Mouse (Mus musculus): ENCODE measurements at regions not wholly inside any gene's neighbourhood (a gene's known extent, or its start where the extent isn't known, plus 50 kb on each side); places are given as distances from the start of the nearest gene placed in this dataset.

DNA sequence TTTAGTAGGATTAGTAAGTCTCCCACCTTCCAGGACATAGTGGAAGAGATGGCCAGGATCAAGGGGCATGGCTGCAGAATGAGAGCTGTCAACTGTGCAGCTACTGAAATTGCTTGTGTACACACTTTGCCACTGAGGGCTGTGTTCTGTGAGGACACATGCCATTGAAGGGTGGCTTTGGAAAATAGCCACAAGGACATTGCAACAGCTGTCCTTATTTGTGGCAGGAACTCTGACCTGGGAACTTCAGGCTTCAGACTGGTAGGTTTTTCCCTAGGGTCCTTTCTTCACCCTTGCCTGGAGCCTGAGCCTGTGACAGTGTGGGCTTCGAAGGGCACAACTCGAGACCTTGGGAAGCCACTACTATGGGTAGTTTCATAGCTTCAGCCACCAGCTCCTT, 64.2 kb upstream of the Ywhaq start:
- no peak for DNase-seq (ENCODE audit: low read depth, low spot score)

DNA sequence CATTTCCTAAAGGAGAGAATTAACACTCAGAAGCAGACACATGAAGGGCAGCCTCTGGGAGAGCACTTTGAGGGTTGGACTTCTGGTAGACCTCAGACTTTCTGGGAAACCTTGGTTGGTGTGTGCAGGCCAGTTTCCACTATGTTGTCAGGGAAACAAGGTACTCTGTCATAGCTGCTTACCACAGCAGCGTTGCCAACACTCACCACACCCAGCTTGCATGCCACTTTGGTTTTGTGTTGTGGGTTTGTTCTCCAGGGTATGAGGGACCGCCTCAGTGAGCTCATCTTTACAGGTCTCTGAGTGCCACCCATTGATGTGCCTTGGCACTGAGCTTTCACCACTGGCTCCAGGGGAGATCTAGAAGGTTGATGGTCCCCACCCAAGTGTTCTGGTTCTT, 62.8 kb upstream of the Ywhaq start:
- no peak for DNase-seq (ENCODE audit: low read depth, low spot score)

DNA sequence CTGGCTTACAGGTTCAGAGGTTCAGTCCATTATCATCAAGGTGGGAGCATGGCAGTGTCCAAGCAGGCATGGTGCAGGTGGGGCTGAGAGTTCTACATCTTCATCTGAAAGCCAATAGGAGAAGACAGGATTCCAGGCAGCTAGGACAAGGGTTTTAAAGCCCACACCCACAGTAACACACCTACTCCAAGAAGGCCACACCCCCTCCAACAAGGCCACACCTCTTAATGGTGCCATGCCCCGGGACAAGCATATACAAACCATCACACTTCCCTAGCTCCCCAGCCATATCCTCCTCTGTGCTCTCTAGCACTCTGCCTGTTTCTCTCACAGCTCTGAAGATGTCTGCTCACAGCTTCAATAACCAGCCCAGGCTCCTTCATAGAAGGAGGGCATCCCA, 61.8 kb upstream of the Ywhaq start:
- no peak for DNase-seq (ENCODE audit: low read depth, low spot score)

DNA sequence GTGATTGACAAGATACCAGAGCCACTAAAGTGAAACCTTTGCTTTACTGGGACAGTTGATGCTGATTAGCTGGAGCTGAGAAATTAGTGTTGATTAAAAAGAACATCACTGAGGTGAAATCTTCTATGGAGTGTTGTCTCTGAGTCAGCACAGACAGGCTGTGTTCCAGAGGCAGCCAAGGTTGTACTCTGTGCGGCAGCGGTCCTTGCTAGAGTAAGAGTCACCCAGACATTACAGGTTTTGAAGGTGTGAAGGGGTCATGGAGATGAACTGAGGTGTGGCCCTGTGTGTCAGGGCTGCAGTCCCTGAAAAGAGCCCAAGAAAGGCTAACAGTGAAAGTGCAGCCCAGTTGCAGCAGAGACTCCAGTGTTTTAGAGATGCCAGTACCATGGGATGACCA, 59.1 kb upstream of the Ywhaq start:
- no peak for DNase-seq (ENCODE audit: low read depth, low spot score)

DNA sequence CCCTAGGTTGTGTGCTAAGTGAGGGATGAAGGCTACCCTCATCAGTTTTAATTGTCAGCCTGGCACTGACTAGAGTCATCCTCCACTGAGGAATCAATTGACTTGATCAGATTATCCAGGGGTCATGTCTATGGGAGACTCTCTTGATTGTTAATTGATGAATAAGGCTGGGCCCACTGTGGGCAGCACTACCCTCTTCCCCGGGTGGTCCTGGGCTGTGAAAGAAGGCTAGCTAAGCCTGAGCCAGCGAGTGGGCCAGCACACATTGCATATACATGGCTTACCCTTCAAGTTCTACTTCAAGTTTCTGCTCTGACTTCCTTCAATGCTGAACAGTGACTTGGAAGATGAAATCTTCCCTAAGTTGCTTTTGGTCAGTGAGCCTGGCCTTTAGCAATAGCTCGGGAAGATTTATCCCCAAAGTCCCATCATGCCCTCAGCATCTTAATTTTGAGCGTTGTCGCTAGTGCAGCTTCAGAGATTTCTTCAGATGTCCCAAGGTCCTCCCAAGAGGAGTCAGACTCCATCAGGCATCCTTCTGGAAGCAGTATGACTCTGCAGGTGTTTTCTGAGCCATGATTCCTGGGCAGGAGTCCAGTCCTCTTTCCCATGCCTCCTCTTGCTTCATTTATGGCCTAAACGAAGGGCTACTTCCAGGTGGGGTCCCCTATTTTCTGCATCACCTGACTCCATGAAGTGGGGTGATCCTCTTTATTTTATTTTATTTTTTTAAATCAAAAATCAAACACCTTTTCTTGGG, 55.7 kb upstream of the Ywhaq start:
- DNase-seq (ENCODE audit: low read depth, low spot score), result no peak

DNA sequence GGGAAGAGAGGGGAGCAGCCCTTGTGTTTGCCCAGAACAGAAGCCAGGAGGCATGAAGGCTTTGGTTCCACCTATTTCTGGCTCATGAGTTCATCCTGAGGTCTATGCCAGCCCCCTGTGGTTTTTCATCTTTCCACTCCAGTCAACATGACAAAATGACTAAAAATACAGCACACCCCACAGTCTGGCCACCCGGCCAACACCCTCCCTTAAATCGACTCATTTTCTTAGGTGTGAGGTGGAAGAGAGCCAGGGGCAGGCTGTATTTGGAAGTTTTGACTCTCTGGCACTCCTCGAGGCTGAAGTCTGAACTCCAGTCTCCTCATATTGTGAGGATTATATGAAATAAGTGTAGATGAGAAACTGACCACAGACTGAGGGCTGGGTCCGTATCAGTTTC, 55.0 kb upstream of the Ywhaq start:
- DNase-seq (ENCODE audit: low read depth, low spot score), result no peak

DNA sequence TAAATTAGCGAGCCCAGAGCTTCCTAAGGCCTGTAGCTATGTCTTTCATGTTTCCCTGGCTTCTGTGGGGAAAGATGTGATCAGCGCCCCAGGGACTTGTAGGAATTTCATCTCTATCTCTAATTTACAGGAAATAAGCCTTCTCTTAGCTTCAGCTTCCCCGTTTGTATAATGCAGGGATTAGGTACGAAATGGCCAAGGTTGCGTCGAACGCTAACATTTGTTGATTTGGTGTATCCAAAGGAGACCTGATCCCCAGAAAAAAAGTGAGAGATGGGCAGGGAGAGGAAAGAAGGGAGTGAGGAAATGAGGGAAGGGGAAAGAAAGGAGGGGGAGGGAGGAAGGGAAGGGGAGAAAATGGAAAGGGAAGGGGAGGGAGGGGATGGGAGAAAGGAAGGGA, 54.5 kb upstream of the Ywhaq start:
- no peak for DNase-seq (ENCODE audit: low read depth, low spot score)

DNA sequence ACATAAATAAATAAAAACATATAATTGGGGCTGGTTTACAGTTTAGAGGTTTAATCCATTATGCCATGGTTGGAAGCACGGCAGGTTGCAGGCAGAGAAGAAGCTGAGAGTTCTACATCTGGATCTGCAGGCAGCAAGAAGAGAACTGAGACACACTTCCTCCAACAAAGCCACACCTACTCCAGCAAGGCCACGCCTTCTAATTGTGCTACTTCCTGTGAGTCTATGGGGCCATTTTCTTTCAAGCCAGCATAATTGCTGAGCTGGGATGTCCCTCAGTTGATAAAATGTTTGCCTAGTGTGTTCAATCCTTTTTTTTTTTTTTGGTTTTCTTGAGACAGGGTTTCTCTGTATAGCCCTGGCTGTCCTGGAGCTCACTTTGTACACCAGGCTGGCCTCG, 52.8 kb upstream of the Ywhaq start:
- no peak for DNase-seq (ENCODE audit: low read depth, low spot score)

Data from mesoderm, embryonic 11.5 days (tissue).